Mouse (Mus musculus) neural tube, embryonic 11.5 days (tissue): ENCODE measurements at regions not wholly inside any gene's neighbourhood (a gene's known extent, or its start where the extent isn't known, plus 50 kb on each side); places are given as distances from the start of the nearest gene placed in this dataset.

ENCODE experiments used
- ATAC-seq: fragments of 200-750 bp; cut with Nextera tagmentation; 2 replicates; pipeline ENCODE4 v1.8.0; 2017; ENCODE audit warnings: moderate number of reproducible peaks, mild to moderate bottlenecking, moderate TSS enrichment, moderate library complexity; ENCODE audit not compliant: insufficient read depth, low FRiP score, low TSS enrichment
- DNase-seq: peaks from one replicate; pipeline ENCODE4 v3.0.0-alpha.2; 2015; ENCODE audit warnings: low spot score
- H3K27ac ChIP-seq: fragments of 300-500 bp; sonication (generic); 2 replicates; pipeline ENCODE4 v1.5.1; 2014; ENCODE audit warnings: low read depth, mild to moderate bottlenecking, low read length
- H3K27me3 ChIP-seq: fragments of 300-500 bp; sonication (generic); 2 replicates; pipeline ENCODE4 v1.6.1; 2014; ENCODE audit warnings: mild to moderate bottlenecking, low read length, mixed read lengths; ENCODE audit not compliant: control insufficient read depth, insufficient read depth
- H3K36me3 ChIP-seq: fragments of 300-500 bp; sonication (generic); 2 replicates; pipeline ENCODE4 v1.6.1; 2014; ENCODE audit warnings: mild to moderate bottlenecking, low read length, moderate library complexity, mixed read lengths; ENCODE audit not compliant: control insufficient read depth, insufficient read depth
- H3K4me1 ChIP-seq: fragments of 300-500 bp; sonication (generic); 2 replicates; pipeline ENCODE4 v1.6.1; 2014; ENCODE audit warnings: low read length, mixed read lengths; ENCODE audit not compliant: control insufficient read depth, insufficient read depth
- H3K4me2 ChIP-seq: fragments of 300-500 bp; sonication (generic); 2 replicates; pipeline ENCODE4 v1.6.1; 2014; ENCODE audit warnings: low read depth, mild to moderate bottlenecking, moderate library complexity
- H3K4me3 ChIP-seq: fragments of 300-500 bp; sonication (generic); 2 replicates; pipeline ENCODE4 v1.5.1; 2014; ENCODE audit warnings: low read depth, low read length
- H3K9ac ChIP-seq: fragments of 300-500 bp; sonication (generic); 2 replicates; pipeline ENCODE4 v1.6.1; 2014; ENCODE audit warnings: mild to moderate bottlenecking, low read length
- H3K9me3 ChIP-seq: fragments of 300-500 bp; sonication (generic); 2 replicates; pipeline ENCODE4 v1.6.1; 2016; ENCODE audit warnings: low read length; ENCODE audit not compliant: control insufficient read depth
- WGBS: fragments of 180-500 bp; shearing (Covaris S2); extraction: QIAGEN DNeasy Blood & Tissue Kit; methylation state at CpG from one replicate; pipeline ENCODE4 v1.1.7; 2014; 5-methylcytosine and 5-hydroxymethylcytosine counted together

GRCm38 (mm10) chr13:99750729-99751128 lies 150.2 kb downstream of the Cartpt start:
- ATAC-seq (no peak), DNase-seq (no peak)
- H3K36me3 ChIP-seq: no peaks in the 10 kb centered on the region
- H3K27me3 ChIP-seq: no peaks in the 10 kb centered on the region
- 87% methylated on average over 8 of the region's 8 CpGs for WGBS
- H3K9ac ChIP-seq: no peak overlapping the region
- no peak overlapping the region for H3K27ac ChIP-seq
- no peak overlapping the region for H3K4me3 ChIP-seq
- no peak overlapping the region for H3K4me2 ChIP-seq
- H3K4me1 ChIP-seq: no peaks in the 10 kb centered on the region
- no peaks in the 10 kb centered on the region for H3K9me3 ChIP-seq

GRCm38 (mm10) chr13:99749342-99749741 lies 151.5 kb downstream of the Cartpt start:
- Histone ChIP-seq H3K27me3 (no peaks in the 10 kb centered on the region), H3K4me3 (no peak overlapping the region), H3K36me3 (no peaks in the 10 kb centered on the region), H3K9ac (no peak overlapping the region), H3K27ac (no peak overlapping the region), H3K9me3 (no peaks in the 10 kb centered on the region), H3K4me1 (no peaks in the 10 kb centered on the region; the same call in 1 of the 2 replicates), H3K4me2 (no peak overlapping the region)
- DNase-seq (no peak), ATAC-seq (no peak)
- WGBS: 72% methylated on average over 6 of the region's 6 CpGs

GRCm38 (mm10) chr13:99748128-99748527 lies 152.8 kb downstream of the Cartpt start:
- 82% methylated on average over 9 of the region's 9 CpGs for WGBS
- H3K9me3 ChIP-seq: no peaks in the 10 kb centered on the region
- H3K27me3 ChIP-seq: no peaks in the 10 kb centered on the region
- H3K4me2 ChIP-seq: no peak overlapping the region
- no peaks in the 10 kb centered on the region; the same call in 1 of the 2 replicates for H3K4me1 ChIP-seq
- ATAC-seq (no peak), DNase-seq (no peak)
- no peak overlapping the region for H3K4me3 ChIP-seq
- H3K27ac ChIP-seq: no peak overlapping the region
- H3K36me3 ChIP-seq: no peaks in the 10 kb centered on the region
- no peak overlapping the region for H3K9ac ChIP-seq

GRCm38 (mm10) chr13:99745526-99745925 lies 155.4 kb downstream of the Cartpt start:
- Histone ChIP-seq H3K36me3 (no peaks in the 10 kb centered on the region), H3K4me2 (no peak overlapping the region), H3K9me3 (no peaks in the 10 kb centered on the region), H3K27me3 (no peaks in the 10 kb centered on the region), H3K27ac (no peak overlapping the region), H3K4me3 (no peak overlapping the region), H3K4me1 (no peaks in the 10 kb centered on the region; the same call in 1 of the 2 replicates), H3K9ac (no peak overlapping the region)
- DNase-seq (no peak), ATAC-seq (no peak)
- WGBS: 77% methylated on average over 6 of the region's 6 CpGs

GRCm38 (mm10) chr13:99744790-99745120 lies 156.1 kb downstream of the Cartpt start:
- Histone ChIP-seq H3K27ac (no peak overlapping the region), H3K4me1 (no peaks in the 10 kb centered on the region; the same call in 1 of the 2 replicates), H3K27me3 (no peaks in the 10 kb centered on the region), H3K9me3 (no peaks in the 10 kb centered on the region), H3K9ac (no peak overlapping the region), H3K4me3 (no peak overlapping the region), H3K4me2 (no peak overlapping the region), H3K36me3 (no peaks in the 10 kb centered on the region)
- 80% methylated on average over 7 of the region's 7 CpGs for WGBS
- peak; percentile 36 for DNase-seq
- no peak for ATAC-seq

GRCm38 (mm10) chr13:99743952-99744789 lies 156.7 kb downstream of the Cartpt start:
- no peaks in the 10 kb centered on the region for H3K9me3 ChIP-seq
- H3K9ac ChIP-seq: no peak overlapping the region
- H3K36me3 ChIP-seq: no peaks in the 10 kb centered on the region
- 53% methylated on average over 7 of the region's 8 CpGs for WGBS
- no peaks in the 10 kb centered on the region for H3K27me3 ChIP-seq
- ATAC-seq: no peak
- no peak overlapping the region for H3K4me2 ChIP-seq
- DNase-seq: no peak
- no peaks in the 10 kb centered on the region; the same call in 1 of the 2 replicates for H3K4me1 ChIP-seq
- H3K4me3 ChIP-seq: no peak overlapping the region
- H3K27ac ChIP-seq: 0 out of 2 replicates have a peak overlapping the region, but pooled peaks have one; percentile 3

- Histone ChIP-seq H3K9ac (no peak overlapping the region), H3K36me3 (no peaks in the 10 kb centered on the region), H3K4me2 (no peak overlapping the region), H3K4me1 (no peaks in the 10 kb centered on the region; the same call in 1 of the 2 replicates), H3K4me3 (no peak overlapping the region), H3K27me3 (no peaks in the 10 kb centered on the region), H3K27ac (no peak overlapping the region), H3K9me3 (no peaks in the 10 kb centered on the region)
- DNase-seq (no peak), ATAC-seq (no peak)
- WGBS: 58% methylated on average over 2 of the region's 2 CpGs
These were observed 158.4 kb downstream of the Cartpt start for GRCm38 (mm10) chr13:99742507-99742906.

GRCm38 (mm10) chr13:99741981-99742380 lies 158.9 kb downstream of the Cartpt start:
- WGBS: 69% methylated on average over 2 of the region's 2 CpGs
- Histone ChIP-seq H3K27ac (no peak overlapping the region), H3K9me3 (no peaks in the 10 kb centered on the region), H3K4me1 (no peaks in the 10 kb centered on the region; the same call in 1 of the 2 replicates), H3K27me3 (no peaks in the 10 kb centered on the region), H3K9ac (no peak overlapping the region), H3K36me3 (no peaks in the 10 kb centered on the region), H3K4me2 (no peak overlapping the region), H3K4me3 (no peak overlapping the region)
- DNase-seq (no peak), ATAC-seq (no peak)

GRCm38 (mm10) chr13:99739420-99739819 lies 161.5 kb downstream of the Cartpt start:
- H3K9ac ChIP-seq: no peak overlapping the region
- DNase-seq (no peak), ATAC-seq (no peak)
- H3K4me1 ChIP-seq: no peaks in the 10 kb centered on the region
- no peaks in the 10 kb centered on the region for H3K9me3 ChIP-seq
- no peaks in the 10 kb centered on the region for H3K27me3 ChIP-seq
- H3K27ac ChIP-seq: no peak overlapping the region
- H3K36me3 ChIP-seq: no peaks in the 10 kb centered on the region
- no peak overlapping the region for H3K4me2 ChIP-seq
- no peak overlapping the region for H3K4me3 ChIP-seq
- 84% methylated on average over 1 of the region's 1 CpGs for whole genome bisulfite sequencing
